Mouse (Mus musculus): Measurements from ENCODE around the gene Rab5c. TPM values are rescaled to one million over a fixed set of nuclear protein-coding genes. Genes with fewer than 3 reads are reported as not detected.

The Rab5c gene
- polyA plus RNA-seq, 1 experiment from 2014 or later, result 55.5 TPM

DNA sequence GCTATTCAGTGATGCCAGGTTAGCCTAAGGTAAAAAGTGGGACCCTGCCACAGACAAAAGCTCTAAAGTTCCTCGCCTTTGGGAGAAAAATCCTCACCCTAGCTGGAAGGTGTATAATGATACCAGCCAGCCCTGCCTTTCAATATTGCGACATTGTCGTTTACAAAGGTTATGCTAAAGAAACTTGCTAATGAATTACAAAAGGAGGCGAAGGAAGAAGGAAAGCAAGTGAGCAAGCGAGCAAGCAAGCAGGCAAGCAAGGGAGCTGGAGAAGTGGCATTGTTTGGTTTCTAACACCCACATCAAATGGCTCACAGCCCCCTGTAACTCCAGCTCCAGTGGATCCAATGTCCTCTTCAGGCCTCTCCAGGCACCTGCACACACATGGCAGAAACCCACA, 55.5 kb downstream of the Rab5c start:
- ATAC-seq (ENCODE audit: insufficient number of reproducible peaks, insufficient read depth, low FRiP score, low read depth), result no peak
- WGBS, result 67% methylated on average over 5 of the region's 5 CpGs
- no peak overlapping the region for H3K4me3 ChIP-seq (ENCODE audit: low read depth, low read length)
- H3K27me3 ChIP-seq (ENCODE audit: control insufficient read depth, insufficient read depth, low read length), result no peaks in the 10 kb centered on the region
- H3K9ac ChIP-seq (replicated peaks; ENCODE audit: low read depth, low read length), result no peak overlapping the region
- H3K9me3 ChIP-seq (ENCODE audit: control insufficient read depth, low read depth, low read length), result no peaks in the 10 kb centered on the region
- no peaks in the 10 kb centered on the region for H3K4me1 ChIP-seq (ENCODE audit: control insufficient read depth, insufficient read depth, low read length)
- no peak overlapping the region for H3K4me2 ChIP-seq (replicated peaks; ENCODE audit: low read depth, low read length)
- no peak overlapping the region for H3K27ac ChIP-seq (ENCODE audit: low read length)
- no peaks in the 10 kb centered on the region for H3K36me3 ChIP-seq (ENCODE audit: control insufficient read depth, insufficient read depth, low read length)

DNA sequence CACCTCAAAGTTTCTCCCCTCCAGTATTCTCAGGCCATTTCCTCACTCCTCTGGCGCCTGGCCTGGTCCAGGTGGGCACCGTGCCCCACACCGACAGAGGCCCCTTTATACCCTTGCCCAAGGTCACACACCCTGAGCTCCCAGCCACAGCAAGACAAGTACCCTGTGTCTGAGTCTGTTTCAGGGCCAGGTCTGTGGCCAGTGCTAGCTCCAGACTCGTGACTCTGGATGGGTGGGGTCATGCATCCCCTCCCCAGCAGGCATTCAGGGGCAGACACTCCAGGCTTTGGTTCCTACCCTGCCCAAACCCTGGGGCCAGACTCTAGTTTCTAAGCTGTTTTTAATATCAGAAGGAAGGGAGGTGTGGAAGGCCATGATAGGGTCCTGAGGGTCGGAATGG, 56.2 kb downstream of the Rab5c start:
- Histone ChIP-seq H3K36me3 (ENCODE audit: control insufficient read depth, insufficient read depth, low read length) (no peaks in the 10 kb centered on the region), H3K9ac (replicated peaks; ENCODE audit: low read depth, low read length) (no peak overlapping the region), H3K9me3 (ENCODE audit: control insufficient read depth, low read depth, low read length) (no peaks in the 10 kb centered on the region), H3K4me1 (ENCODE audit: control insufficient read depth, insufficient read depth, low read length) (no peaks in the 10 kb centered on the region), H3K27me3 (ENCODE audit: control insufficient read depth, insufficient read depth, low read length) (no peaks in the 10 kb centered on the region), H3K4me3 (ENCODE audit: low read depth, low read length) (no peak overlapping the region), H3K27ac (ENCODE audit: low read length) (no peak overlapping the region), H3K4me2 (replicated peaks; ENCODE audit: low read depth, low read length) (no peak overlapping the region)
- WGBS, result 70% methylated on average over 5 of the region's 5 CpGs
- ATAC-seq (ENCODE audit: insufficient number of reproducible peaks, insufficient read depth, low FRiP score, low read depth), result no peak

DNA sequence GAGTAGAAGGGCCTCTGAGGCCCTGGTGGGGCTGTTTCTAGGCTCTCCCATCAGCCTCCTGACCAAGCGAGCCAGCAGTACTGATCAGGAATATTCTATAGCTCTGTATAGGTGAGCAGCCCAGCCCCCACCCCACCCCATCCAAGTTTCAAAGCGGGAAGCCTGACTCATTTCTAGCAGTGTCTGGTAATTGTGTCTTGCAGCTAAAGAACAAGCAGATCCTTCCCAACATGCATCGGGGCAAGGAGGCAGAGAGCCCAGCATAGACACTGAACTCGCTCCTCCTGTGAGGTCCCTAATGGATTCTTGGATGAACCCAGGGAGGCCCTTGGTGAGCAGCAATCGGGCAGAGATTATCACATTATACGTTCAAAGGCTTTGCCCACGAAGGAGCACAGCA, 60.2 kb downstream of the Rab5c start:
- H3K9ac ChIP-seq (replicated peaks; ENCODE audit: low read depth, low read length), result no peak overlapping the region
- 0 out of 2 replicates have a peak, but pooled peaks cover 3% of the 10 kb centered on the region for H3K4me1 ChIP-seq (ENCODE audit: control insufficient read depth, insufficient read depth, low read length)
- WGBS, result 39% methylated on average over 7 of the region's 7 CpGs
- no peak overlapping the region for H3K27ac ChIP-seq (ENCODE audit: low read length)
- no peak overlapping the region for H3K4me3 ChIP-seq (ENCODE audit: low read depth, low read length)
- H3K36me3 ChIP-seq (ENCODE audit: control insufficient read depth, insufficient read depth, low read length), result no peaks in the 10 kb centered on the region
- H3K4me2 ChIP-seq (replicated peaks; ENCODE audit: low read depth, low read length), result no peak overlapping the region
- no peak for ATAC-seq (ENCODE audit: insufficient number of reproducible peaks, insufficient read depth, low FRiP score, low read depth)
- H3K27me3 ChIP-seq (ENCODE audit: control insufficient read depth, insufficient read depth, low read length), result no peaks in the 10 kb centered on the region
- no peaks in the 10 kb centered on the region for H3K9me3 ChIP-seq (ENCODE audit: control insufficient read depth, low read depth, low read length)

DNA sequence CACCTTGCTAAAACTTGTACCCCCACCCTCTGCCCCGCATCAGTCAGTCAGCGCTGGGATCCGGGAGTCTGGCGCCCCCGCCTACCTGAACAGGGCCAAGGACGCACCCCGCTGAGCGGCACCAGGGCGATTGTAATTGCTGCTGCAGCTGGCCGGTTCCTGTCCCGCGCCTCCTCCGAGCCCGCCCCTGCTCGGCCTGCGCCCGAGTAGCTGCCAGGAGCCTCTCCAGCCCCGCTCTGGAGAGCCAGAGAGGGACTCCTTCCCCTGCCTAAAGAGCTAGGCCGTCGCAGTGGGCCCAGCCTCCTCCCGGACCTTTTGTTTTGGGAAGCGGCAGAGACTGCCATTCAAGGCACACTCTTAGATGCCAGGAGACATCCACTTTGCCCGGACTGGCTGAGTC, 64.8 kb downstream of the Rab5c start:
- peak overlapping the region; percentile 15; the same call in 1 of the 2 replicates for H3K9ac ChIP-seq (replicated peaks; ENCODE audit: low read depth, low read length)
- no peaks in the 10 kb centered on the region for H3K36me3 ChIP-seq (ENCODE audit: control insufficient read depth, insufficient read depth, low read length)
- 0 out of 2 replicates have a peak, but pooled peaks cover 4% of the 10 kb centered on the region for H3K27me3 ChIP-seq (ENCODE audit: control insufficient read depth, insufficient read depth, low read length)
- no peak for ATAC-seq (ENCODE audit: insufficient number of reproducible peaks, insufficient read depth, low FRiP score, low read depth)
- H3K4me2 ChIP-seq (replicated peaks; ENCODE audit: low read depth, low read length), result peak overlapping the region; percentile 22; the same call in 1 of the 2 replicates
- H3K4me1 ChIP-seq (ENCODE audit: control insufficient read depth, insufficient read depth, low read length), result 0 out of 2 replicates have a peak, but pooled peaks cover 3% of the 10 kb centered on the region
- no peak overlapping the region for H3K27ac ChIP-seq (ENCODE audit: low read length)
- no peak overlapping the region for H3K4me3 ChIP-seq (ENCODE audit: low read depth, low read length)
- 7% methylated on average over 23 of the region's 23 CpGs for WGBS
- H3K9me3 ChIP-seq (ENCODE audit: control insufficient read depth, low read depth, low read length), result no peaks in the 10 kb centered on the region

DNA sequence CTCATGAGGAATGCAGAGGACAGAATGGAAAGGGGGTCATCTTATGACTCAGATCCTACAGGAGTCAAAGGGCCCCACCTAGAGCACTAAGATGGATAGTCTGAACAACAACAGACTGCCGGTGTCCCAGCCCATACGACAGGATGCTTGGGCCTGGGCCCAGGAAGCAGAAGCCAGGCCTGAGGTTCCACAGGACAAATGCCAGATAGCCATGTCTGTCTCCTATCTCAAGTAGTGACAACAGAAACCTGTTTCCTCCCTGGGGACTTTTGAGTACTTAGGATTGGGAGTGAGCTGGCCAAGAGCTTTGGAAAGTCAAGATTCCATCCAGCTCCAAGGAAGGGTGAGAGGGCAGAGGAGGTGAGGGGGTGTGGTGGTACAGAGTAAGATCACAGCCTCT, 66.1 kb downstream of the Rab5c start:
- Histone ChIP-seq H3K4me2 (replicated peaks; ENCODE audit: low read depth, low read length) (no peak overlapping the region), H3K4me3 (ENCODE audit: low read depth, low read length) (no peak overlapping the region), H3K36me3 (ENCODE audit: control insufficient read depth, insufficient read depth, low read length) (no peaks in the 10 kb centered on the region), H3K27ac (ENCODE audit: low read length) (no peak overlapping the region), H3K27me3 (ENCODE audit: control insufficient read depth, insufficient read depth, low read length) (0 out of 2 replicates have a peak, but pooled peaks cover 4% of the 10 kb centered on the region), H3K9me3 (ENCODE audit: control insufficient read depth, low read depth, low read length) (no peaks in the 10 kb centered on the region), H3K4me1 (ENCODE audit: control insufficient read depth, insufficient read depth, low read length) (0 out of 2 replicates have a peak, but pooled peaks cover 3% of the 10 kb centered on the region), H3K9ac (replicated peaks; ENCODE audit: low read depth, low read length) (no peak overlapping the region)
- ATAC-seq (ENCODE audit: insufficient number of reproducible peaks, insufficient read depth, low FRiP score, low read depth), result no peak
- whole genome bisulfite sequencing, result 40% methylated on average over 2 of the region's 2 CpGs

DNA sequence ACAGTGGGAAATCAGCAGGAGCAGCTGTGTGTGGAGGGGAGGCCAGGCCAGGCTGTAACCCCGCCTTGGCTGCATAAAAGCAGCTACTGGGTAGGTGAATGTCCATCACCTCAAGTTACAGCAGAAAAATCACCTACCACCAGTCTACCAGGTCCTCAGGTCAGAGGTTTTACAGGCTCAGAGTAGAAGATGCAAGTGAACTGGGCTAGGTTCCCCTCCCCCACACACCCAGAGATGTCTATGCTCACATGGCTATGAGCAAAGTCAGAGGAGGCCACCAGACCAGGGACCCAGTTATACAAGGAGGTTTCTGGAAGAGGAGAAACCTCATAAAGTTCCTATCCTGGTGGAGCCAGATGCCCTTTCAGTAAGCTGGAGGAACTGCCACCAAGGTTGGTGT, 67.0 kb downstream of the Rab5c start:
- 79% methylated on average over 1 of the region's 1 CpGs for WGBS
- Histone ChIP-seq H3K27ac (ENCODE audit: low read length) (no peak overlapping the region), H3K27me3 (ENCODE audit: control insufficient read depth, insufficient read depth, low read length) (0 out of 2 replicates have a peak, but pooled peaks cover 4% of the 10 kb centered on the region), H3K36me3 (ENCODE audit: control insufficient read depth, insufficient read depth, low read length) (no peaks in the 10 kb centered on the region), H3K9me3 (ENCODE audit: control insufficient read depth, low read depth, low read length) (no peaks in the 10 kb centered on the region), H3K4me1 (ENCODE audit: control insufficient read depth, insufficient read depth, low read length) (0 out of 2 replicates have a peak, but pooled peaks cover 3% of the 10 kb centered on the region), H3K4me2 (replicated peaks; ENCODE audit: low read depth, low read length) (no peak overlapping the region), H3K9ac (replicated peaks; ENCODE audit: low read depth, low read length) (no peak overlapping the region), H3K4me3 (ENCODE audit: low read depth, low read length) (no peak overlapping the region)
- no peak for ATAC-seq (ENCODE audit: insufficient number of reproducible peaks, insufficient read depth, low FRiP score, low read depth)

Other genes starting within 250 kb of the Rab5c start
- 161 and 175 TPM in 2 replicates for gene Acly, start 210.2 kb downstream of the Rab5c start, polyA plus RNA-seq (2014; fragmentation: Nextera tagmentation; extraction: Ambion mirVana)
- gene Ttc25, start 192.6 kb downstream of the Rab5c start, polyA plus RNA-seq (2014; fragmentation: Nextera tagmentation; extraction: Ambion mirVana), result 0.35 and 1.1 TPM in 2 replicates
- gene Cnp, start 163.3 kb downstream of the Rab5c start, polyA plus RNA-seq (2014; fragmentation: Nextera tagmentation; extraction: Ambion mirVana), result 35.9 TPM in 2 replicates
- 62.8 and 63.1 TPM in 2 replicates for gene Nkiras2, start 119.0 kb downstream of the Rab5c start, polyA plus RNA-seq (2014; fragmentation: Nextera tagmentation; extraction: Ambion mirVana)
- 84.0 and 95.4 TPM in 2 replicates for gene Dnajc7, start 118.0 kb downstream of the Rab5c start, polyA plus RNA-seq (2014; fragmentation: Nextera tagmentation; extraction: Ambion mirVana)
- 0.22 TPM in 1 of 2 replicates, not detected in the other for gene Zfp385c, start 45.8 kb downstream of the Rab5c start, polyA plus RNA-seq (2014; fragmentation: Nextera tagmentation; extraction: Ambion mirVana)
- gene Dhx58, start 33.9 kb downstream of the Rab5c start, polyA plus RNA-seq (2014; fragmentation: Nextera tagmentation; extraction: Ambion mirVana), result 1.8 and 3.4 TPM in 2 replicates
- gene Kat2a, start 25.8 kb downstream of the Rab5c start, polyA plus RNA-seq (2014; fragmentation: Nextera tagmentation; extraction: Ambion mirVana), result 50.7 and 51.7 TPM in 2 replicates
- gene Hspb9, start 24.4 kb downstream of the Rab5c start, polyA plus RNA-seq (2014; fragmentation: Nextera tagmentation; extraction: Ambion mirVana), result 0.41 and 0.56 TPM in 2 replicates
- 0.25 and 0.48 TPM in 2 replicates for gene Kcnh4, start 21.7 kb upstream of the Rab5c start, polyA plus RNA-seq (2014; fragmentation: Nextera tagmentation; extraction: Ambion mirVana)
- not detected in 2 replicates for gene Hcrt, start 24.7 kb upstream of the Rab5c start, polyA plus RNA-seq (2014; fragmentation: Nextera tagmentation; extraction: Ambion mirVana)
- 3.3 and 3.8 TPM in 2 replicates for gene Ghdc, start 32.7 kb upstream of the Rab5c start, polyA plus RNA-seq (2014; fragmentation: Nextera tagmentation; extraction: Ambion mirVana)
- gene Stat5b, start 112.5 kb upstream of the Rab5c start, polyA plus RNA-seq (2014; fragmentation: Nextera tagmentation; extraction: Ambion mirVana), result 24.6 and 26.8 TPM in 2 replicates
- 7.3 and 8.3 TPM in 2 replicates for gene Stat5a, start 121.1 kb upstream of the Rab5c start, polyA plus RNA-seq (2014; fragmentation: Nextera tagmentation; extraction: Ambion mirVana)
- gene Stat3, start 201.3 kb upstream of the Rab5c start, polyA plus RNA-seq (2014; fragmentation: Nextera tagmentation; extraction: Ambion mirVana), result 43.5 and 44.8 TPM in 2 replicates
- 136 and 158 TPM in 2 replicates for gene Cavin1, start 232.7 kb upstream of the Rab5c start, polyA plus RNA-seq (2014; fragmentation: Nextera tagmentation; extraction: Ambion mirVana)

Measured in stomach, embryonic 14.5 days (tissue).